Mouse (Mus musculus) spleen, adult 12 weeks (tissue): Measurements from ENCODE around the gene Fam78b.

Experiments
- DNase-seq: peaks from one replicate; pipeline ENCODE4 v3.0.0; 2022; ENCODE audit warnings: low spot score

Gene Fam78b

DNA sequence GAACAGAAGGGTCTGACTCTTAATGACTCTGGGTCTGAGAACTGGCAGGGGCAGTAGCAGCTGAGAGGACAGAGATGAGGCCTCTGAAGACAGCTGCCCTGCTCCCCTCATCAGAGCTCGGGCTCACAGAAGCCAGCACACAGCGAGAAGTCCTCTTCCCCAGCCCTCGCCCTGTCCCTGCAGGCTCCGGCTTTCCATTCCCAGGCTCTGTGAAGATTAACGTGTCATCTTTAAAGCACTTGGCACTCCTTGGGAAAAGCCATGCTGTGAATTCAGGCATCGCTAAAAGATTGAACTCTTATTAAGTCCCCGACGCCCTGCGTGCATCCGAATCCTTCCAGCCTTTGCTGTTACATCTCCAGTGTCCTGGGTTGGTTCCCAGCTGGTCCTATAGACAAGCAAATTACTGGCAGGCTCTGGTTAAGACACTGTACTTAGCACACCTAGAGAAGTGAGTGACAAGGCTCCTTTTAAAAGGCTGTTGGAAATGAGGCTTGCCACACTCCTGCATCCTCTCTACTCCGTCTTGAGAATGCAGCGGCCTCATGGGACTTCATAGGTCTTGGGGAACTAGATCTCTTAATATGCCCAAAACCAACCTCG is 30.9 kb downstream of the Fam78b start:
- no peak for DNase-seq

DNA sequence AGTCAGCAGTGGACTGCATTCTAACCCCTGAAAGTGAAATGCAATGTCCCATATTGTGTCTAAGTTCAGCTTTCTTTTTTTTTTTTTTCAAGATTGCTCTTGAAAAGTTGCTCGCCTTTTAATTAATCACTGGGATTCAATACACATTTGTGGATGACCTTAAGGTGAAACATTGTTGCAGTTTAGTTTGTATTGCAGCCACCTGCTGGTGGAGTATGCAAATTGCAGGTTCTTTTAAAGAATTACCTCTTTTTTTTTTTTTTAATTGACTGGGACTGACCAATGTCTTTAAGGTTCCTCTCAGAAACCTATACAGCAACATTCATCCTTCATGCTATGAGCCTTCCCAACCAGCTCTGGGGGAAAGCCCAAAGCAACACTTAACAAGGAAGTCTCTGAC is 33.2 kb downstream of the Fam78b start:
- DNase-seq = no peak

DNA sequence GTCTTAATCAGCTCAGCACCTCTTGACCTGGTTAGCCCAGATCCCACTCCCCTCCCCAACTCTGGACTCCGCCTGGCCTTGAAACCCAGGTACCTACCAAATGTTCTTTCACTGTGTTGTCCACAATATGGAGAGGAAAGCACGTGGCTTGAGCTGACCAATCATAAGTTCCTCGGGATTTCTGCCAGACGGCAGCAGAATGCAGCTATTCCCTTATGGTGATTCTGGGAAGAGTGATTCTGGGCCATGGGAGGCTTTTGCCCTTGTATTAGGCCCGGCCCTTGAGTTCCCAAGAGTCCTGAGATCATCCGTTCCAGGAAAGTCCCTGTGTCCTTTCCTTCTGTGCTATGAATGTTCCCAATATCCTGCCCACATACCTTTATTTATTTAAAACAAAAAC is 41.3 kb downstream of the Fam78b start:
- DNase-seq = no peak

DNA sequence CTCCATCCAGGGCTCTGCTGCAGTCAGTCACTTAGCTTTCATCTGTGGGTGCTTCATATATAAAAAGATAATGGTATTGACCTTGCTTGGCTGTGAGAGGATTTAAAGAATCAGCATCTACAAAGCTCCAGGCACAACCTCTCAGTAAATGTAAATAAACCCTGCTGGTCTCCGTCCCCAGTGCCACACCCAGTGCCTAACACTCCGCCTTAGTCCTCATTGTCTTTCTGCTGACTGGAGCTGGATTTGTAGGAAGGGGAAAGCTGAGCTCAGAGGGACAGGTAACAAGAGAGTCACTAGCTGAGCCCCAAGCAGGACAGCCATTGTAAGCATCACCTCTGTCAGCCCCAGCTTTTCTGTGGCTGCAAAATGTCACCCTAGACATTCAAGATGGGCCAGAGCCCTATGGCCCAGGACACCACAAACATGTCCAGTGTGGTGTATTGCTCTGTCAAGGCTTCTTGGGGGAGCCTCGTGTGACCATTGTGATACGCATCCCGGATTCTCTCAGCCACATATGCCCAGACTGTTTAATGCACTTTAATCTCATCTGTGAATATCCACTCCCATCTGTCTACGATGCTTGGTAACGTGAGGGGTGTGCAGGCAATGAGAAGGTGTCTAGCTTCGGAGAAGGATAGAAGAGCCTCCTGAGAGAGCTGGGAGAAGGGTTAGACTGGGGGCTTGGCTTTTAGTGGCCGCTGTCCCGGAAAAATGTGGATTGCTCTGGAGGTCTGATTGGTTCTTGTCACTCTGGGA is 45.1 kb downstream of the Fam78b start:
- no peak for DNase-seq

DNA sequence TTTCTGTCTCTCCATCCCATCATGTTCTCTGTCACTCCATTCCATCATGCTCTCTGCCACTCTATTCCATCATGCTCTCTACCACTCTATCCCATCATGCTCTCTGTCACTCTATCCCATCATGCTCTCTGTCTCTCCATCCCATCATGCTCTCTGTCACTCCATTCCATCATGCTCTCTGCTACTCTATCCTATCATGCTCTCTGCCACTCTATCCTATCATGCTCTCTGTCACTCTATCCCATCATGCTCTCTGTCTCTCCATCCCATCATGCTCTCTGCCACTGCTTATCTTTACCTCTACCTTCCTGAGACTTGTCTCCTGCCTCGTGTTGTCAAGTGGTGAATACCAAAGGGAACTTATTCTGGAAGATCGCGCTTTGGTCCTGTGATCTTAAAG is 49.6 kb downstream of the Fam78b start:
- no peak for DNase-seq

DNA sequence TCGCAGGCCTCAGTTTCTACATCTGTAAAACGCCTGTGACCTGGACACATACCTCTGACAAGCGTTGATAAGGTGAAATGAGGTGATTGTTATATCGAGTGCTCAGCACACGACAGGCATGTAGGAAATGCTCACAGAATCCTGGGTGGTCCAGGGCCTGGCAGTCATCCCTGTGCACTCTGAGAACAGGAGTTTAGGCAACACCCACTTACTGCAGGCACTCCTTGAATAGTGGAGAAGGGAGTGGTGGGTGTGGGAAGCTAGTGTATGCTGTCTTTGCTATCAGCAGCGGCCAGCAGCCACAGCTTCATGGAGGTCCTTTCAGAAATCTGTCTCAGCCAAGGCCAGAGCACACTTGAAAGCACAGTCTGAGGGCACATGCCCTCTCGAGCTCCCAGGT is 52.8 kb downstream of the Fam78b start:
- DNase-seq = no peak

DNA sequence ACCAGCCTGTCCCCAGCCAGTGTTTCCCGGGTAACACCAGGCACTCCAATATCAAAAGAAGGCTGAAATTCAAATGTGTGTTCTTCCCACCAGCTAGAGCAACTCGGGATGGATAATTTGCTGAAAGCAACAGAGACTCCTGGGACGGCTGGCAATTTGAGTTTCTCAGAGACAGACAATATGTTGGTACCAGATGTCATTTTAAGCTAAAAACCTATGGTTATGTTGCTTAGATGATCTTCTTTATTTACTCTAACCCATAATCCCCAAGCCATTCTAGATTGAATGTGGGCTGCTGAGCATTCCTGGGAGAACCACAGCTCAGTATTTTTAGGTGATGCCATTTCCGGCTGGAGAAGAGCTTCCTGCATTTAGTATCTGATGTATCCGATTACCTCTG is 56.3 kb downstream of the Fam78b start:
- no peak for DNase-seq

DNA sequence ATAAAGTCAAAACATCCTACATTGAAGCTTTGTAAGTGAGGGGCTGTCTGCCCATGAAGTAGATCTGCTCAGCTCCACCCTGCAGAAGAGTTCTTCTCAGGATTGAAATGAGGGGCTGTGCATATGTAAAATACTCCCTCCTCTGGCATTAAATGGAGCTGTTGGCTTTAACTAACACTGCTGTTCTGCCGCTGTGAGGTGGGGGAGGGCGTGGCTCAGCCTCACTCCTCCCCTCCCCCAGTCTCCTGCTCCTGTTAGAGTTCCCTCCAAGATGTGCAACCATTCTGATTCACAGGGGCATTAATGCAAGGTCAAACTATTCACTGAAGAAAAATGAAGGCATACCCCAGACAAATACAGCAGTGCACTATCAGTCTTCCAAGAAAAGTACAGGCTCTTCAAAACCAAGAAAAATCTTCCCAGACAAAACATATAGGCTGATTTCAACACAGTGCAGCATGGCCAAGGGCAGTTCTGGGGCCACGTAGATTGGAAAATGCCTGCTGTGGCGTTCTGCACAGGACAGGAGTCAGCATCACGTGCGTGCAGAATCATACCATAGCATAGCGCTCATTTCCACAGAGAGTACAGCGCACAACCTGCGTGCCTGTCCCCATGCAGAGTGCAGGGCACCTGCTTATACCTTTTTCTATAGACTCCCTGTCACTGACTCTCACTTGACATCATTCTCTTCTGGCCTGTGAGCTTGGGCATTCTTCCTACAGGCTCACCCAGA is 58.5 kb downstream of the Fam78b start:
- DNase-seq = no peak

DNA sequence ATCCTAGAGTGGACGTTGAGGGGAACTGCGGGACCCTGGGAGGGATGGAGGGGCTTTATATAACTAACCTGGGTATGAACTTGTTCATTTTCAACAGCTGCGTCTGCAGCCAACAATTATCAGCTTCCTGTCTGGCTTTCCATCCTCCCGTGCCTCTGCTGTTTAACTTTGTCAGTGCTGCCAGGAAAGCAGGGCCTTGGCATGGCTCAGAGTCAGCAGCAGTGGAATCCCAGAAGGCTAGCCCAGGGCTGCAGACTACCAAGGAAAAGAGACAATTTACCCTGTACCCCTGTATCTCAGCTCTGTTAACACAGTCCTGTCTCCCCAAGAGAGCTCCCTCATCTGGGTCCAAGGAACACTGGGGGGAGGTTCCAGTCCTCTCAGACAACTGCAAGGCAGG is 62.8 kb downstream of the Fam78b start:
- DNase-seq = no peak

DNA sequence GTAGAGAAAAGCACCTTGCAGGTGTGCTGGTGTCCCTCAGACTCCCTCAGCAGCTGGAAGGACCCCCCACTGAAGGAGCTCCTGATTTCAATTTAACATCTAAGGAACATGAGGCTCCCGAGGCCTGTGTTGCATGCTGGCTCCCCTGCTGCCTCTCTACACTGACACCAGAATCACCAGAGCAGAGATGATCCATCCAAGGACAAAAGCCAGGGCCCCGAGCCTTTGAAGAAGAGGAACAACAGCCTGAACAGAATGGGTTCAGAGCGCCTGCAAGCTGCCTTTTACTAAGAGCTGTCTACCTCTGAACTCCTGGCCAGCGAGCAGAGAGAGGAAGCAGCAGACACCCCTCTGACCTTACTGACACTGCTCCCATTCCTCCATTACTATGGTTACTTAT is 64.3 kb downstream of the Fam78b start:
- DNase-seq = no peak

DNA sequence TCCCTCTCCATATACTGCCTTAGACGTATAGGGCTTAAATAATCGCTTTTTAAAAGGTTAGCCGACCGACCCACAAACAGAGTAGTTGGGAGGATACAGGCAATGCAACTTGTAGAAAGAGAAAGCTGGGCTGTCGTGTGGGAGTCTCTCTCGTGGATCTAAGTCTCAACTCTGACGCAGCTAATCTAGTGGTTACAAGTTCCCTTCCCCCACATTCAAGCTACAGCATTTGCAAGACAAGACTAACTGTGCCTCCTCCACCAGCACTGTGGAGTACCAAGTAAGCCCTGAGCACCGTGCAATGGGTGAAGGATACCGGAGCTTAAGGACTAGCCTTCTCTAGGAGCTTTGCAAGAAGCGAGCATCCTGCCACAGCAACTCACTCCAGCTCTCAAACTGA is 64.8 kb downstream of the Fam78b start:
- no peak for DNase-seq

DNA sequence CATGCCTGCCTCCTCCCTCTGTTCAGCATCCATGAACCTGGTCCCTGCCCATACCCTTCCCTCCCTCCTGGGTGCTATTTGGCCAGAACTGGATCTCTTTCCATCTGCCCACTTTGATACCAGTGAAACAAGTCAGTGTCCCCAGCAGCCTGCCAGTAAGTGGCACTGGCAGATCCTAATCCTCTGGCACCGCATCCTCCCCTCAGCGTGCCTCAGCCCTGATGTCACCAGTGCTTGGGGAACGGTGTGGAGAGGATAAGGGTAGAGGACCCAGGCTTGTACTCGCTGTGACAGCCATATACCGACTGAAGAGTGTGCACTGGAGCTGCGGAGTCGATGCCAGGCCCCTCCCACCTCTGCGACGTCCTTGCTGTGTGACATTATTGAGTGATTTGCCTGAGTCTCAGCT is 65.7 kb downstream of the Fam78b start:
- no peak for DNase-seq

DNA sequence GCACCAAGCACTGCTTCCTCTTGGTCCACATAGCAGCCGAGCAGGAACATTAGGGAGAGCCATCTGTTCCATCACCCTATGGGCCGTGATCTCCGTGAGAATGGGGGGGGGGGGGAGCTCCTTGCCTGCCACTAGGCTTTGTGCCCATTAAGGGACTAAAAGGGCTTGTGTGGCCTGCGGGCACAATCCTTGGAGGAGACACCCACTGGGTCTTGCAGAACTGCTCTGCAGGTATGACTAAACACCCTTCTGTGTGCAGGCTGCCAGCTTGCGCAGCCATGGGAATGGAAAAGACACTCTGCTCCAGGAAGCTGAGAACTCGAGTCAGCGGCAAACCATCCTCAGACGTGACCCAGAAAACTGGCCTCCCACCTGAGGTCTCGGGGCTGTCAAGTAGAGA is 68.5 kb downstream of the Fam78b start:
- DNase-seq = no peak

DNA sequence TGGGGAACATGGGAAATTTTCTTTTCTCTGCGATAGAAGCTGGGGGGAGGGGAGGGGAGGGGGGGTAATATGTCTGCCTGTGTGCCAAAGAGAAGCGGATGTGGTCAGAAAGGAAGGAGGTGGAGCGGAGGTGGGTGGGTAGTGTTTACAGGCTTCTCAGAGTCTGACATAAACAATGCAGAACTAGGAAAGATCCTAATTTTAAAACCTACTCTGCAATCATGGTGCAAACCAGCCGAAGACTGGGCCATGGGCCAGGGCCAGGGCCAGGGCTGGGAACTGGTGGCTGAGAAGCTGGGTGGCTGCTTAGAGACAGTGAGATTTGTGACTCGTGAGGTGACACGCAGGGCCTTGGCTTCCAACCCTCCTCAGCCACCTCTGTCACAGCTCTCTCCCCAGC is 69.1 kb downstream of the Fam78b start:
- DNase-seq = no peak

DNA sequence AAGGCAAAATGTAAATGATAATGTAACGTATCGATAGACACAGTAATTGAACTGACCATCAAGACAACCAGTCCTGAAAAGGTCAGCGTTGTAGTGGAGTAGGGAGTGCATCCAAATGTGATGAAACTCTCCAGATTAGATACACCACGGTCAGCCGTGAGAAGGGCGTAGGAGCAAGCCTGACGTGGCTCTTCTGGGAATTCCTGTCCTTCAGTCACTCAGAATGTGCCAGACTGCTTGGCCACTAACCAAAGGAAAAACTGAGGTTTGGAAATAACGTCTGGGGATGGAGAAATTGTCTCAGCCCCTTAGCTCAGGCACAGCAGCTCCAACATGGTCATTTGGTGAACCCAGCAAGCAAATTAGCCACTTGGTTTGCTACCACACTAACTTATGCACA is 74.5 kb downstream of the Fam78b start:
- DNase-seq = no peak

DNA sequence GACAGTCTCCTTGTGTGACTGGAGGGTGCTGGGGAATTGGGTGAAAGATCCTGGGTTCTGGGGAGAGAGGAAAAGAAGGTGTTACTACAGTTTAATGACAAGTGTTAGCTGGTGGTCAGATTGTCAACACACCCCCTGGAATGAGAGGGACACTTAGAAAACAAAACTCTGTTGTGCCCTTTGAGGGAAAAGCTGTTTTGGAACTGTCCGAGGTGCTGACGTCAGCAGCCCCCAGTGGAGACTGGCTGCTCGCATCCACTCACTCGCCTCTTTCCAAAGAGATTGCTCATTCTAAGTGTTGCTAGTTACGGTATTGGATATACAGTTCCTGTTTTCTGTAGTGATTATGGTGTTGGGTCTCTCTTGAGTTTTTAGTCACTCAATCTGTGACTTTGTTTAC is 78.3 kb downstream of the Fam78b start:
- DNase-seq = no peak

DNA sequence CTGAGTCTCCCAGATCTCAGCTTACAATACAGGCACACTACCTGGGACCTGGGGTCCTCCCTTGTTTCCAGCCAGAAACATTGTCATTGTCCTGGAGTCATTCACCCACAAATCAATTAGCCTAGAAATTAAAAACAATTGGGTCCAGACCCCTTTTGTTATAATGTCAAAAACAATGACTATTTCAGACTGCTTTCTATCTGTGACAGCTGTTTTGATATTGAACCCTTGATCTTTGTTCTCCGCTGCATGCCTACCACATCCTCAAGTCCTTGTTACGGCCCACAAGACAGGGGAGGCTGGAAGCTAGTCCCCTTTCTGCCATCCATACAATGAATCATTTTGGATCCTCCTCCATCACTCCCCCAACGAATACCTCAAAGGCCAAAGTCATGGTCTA is 80.7 kb downstream of the Fam78b start:
- no peak for DNase-seq

DNA sequence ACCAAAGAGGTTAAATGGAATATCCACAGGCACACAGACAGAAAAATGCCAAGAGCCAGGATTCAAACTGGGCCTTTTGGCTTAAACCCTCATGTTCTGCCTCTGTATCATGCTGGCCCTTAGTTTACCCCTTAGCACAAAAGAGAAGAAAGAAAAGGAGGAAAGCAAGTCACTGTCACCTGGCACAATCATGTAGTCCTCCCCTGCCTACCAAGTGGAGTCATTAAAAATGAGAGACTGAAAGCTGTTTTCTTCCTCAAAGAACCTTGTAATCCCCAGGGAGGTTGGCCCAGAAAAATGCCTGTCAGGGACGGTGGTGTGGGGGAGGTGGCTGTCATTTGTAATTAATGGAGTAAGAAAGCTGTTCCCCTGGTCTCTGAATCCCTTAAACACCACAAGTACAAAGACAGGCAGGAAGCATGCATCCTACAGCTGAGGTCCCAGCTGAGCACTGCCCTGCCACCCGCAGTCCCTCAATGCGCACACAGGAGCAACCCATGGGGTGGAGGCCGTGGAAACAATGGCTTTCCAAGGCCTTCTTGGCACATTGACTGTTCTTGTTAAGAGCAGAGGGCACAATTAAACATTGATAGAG is 81.4 kb downstream of the Fam78b start:
- no peak for DNase-seq

DNA sequence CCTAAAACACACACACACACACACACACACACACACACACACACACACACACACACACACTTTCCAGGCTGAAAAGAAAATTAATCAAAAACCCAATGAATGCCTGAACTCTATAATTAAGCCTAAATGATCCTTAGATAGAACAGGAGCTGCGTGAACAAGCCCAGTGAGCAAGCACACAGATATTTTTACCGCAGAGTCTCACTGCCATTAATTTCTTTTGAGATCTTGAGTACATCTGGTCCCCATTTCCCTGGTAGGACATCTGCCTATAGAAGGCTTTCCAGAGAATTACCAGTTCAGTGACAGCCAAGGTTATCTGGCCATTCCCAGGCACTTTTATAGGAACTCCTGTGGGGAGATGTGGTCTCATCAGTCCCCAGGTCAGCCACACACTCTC is 82.0 kb downstream of the Fam78b start:
- no peak for DNase-seq

DNA sequence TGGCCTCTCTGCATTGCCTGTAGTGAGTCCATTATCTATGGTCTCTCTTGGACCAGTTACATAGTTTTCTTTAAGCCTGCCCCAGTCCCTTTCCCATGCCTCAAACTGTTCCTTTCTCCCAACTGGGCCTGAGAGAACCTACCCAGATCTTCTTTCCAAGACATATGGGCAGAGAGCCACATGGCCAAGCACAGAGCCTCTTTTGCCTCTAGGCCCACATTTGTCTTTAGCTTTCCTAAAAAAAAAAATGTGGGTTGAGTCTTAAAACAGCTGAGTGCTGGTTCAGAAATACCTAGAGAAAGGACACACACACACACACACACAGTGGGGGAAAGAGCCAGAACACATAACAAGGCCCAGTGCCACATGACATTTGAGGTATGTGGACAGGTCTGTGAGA is 83.1 kb downstream of the Fam78b start:
- no peak for DNase-seq

DNA sequence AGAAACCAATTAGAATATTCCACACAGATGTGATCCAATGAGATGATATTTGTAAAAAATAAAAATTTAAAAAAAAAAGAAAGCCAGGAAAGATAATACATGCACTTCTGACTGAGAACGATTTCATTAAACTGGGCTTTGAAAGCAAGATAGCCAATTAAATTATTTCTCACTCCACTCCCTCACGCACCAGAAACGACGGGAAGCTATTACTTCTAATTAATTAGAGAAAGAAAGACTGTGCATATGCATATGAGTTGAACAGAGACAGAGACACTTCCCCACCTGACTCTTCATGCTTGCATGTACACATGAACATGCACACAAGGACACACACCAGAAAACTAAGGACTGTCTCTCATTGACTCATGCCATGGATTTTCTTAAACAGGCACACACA is 84.2 kb downstream of the Fam78b start:
- DNase-seq = no peak

DNA sequence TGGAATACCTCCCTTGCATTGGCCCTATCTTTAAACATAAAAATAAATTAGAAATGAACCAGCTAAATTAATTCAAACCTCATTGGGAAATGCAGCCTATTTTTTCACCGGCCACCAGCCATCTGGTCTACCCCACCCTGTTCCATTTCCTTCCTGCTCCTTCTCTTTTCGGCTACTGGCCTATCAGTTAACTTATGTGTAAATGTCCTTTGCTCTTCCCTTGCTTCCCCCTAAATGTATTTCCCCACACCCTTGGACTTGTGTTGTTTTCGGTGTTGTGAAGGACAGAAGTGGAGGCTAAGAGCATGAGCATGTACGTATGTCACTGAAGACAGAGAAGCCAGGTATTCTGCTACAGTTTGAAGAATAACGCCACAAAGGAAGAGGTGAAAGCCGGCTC is 89.2 kb downstream of the Fam78b start:
- DNase-seq = no peak

DNA sequence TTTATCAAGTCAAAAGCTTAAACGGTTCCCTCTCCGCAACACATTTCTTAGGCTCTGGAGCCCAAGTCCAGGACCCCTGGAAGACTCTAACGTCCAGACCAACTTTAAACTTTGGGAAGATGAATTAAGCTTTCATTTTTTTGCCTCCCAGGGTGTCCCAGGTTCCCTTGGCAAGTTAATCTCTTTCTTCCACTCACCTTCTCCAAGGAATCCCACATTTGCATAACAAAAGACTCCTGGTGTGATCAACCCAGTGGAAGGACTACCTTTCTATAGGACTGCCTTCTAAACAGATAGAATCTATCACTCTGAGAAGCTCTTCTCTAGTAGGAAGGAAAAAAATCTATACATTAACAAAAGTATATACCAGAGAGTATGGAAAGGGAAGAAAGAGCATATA is 92.3 kb downstream of the Fam78b start:
- DNase-seq = no peak
